ENCODE assay signal across 8 mouse cellular contexts in genomic region chr10:121289970-121290681, GRCm38 (mm10).
DNase-seq lines count a peak whose midpoint lies in the region; ATAC-seq and TF ChIP-seq lines count a peak whose summit lies in the region.

No protein-coding gene starts in this region.

- peak overlapping the region; percentile 40 for H3K4me2 ChIP-seq in forebrain, embryonic 15.5 days (replicated peaks)
- peak overlapping the region; percentile 42 for H3K4me2 ChIP-seq in midbrain, embryonic 14.5 days (ENCODE audit: low read length)
- no peak overlapping the region for H3K4me2 ChIP-seq in kidney, embryonic 16.5 days (replicated peaks; ENCODE audit: low read depth, low read length)

- peak; percentile 53 for TF ChIP-seq RAD21 in MEL (IDR thresholded peaks at IDR 0.05; ENCODE audit: low read depth, low read length)

- H3K4me1 ChIP-seq in MEL (ENCODE audit: control insufficient read depth in 1 of 2, insufficient read depth in 2 of 2, low read length in 2 of 2): peaks cover 0 to 4% of the 10 kb centered on the region in 2 experiments; a peak in 1 of 4 replicates
- peaks cover 17% of the 10 kb centered on the region for H3K4me1 ChIP-seq in forebrain, embryonic 15.5 days
- peaks cover 11% of the 10 kb centered on the region for H3K4me1 ChIP-seq in midbrain, embryonic 14.5 days (ENCODE audit: control insufficient read depth, insufficient read depth, low read length)
- H3K4me1 ChIP-seq in kidney, embryonic 16.5 days (ENCODE audit: insufficient read depth, low read length): no peaks in the 10 kb centered on the region

- H3K27me3 ChIP-seq in MEL (ENCODE audit: control insufficient read depth in 1 of 2, insufficient read depth in 2 of 2, low read length in 2 of 2): no peaks in the 10 kb centered on the region
- H3K27me3 ChIP-seq in forebrain, embryonic 15.5 days: peaks cover 3% of the 10 kb centered on the region; the same call in 1 of the 2 replicates
- no peaks in the 10 kb centered on the region for H3K27me3 ChIP-seq in midbrain, embryonic 14.5 days (ENCODE audit: control insufficient read depth, insufficient read depth, low read length)
- H3K27me3 ChIP-seq in kidney, embryonic 16.5 days (ENCODE audit: insufficient read depth, low read length): no peaks in the 10 kb centered on the region

- DNase-seq in layer of hippocampus, adult 2 months (ENCODE audit: low spot score in 2 of 2): no peak
- no peak for DNase-seq in layer of hippocampus, adult 9-10 months (ENCODE audit: low spot score)
- DNase-seq in MEL (ENCODE audit: low read depth, low spot score): peak; percentile 87
- peak; percentile 51 for DNase-seq in midbrain, embryonic 14.5 days
- DNase-seq in urinary bladder, postnatal 4 days (ENCODE audit: low spot score in 2 of 2): no peak
- no peak for DNase-seq in thymus, postnatal 25 days

- no peak for TF ChIP-seq EP300 in MEL (IDR thresholded peaks at IDR 0.05; ENCODE audit: low read depth in 1 of 2, low read length in 2 of 2)

- H3K4me3 ChIP-seq in layer of hippocampus, adult 2 months: no peak overlapping the region
- H3K4me3 ChIP-seq in MEL (ENCODE audit: control insufficient read depth in 1 of 2, insufficient read depth in 1 of 2, low read depth in 2 of 2, low read length in 2 of 2): no peak overlapping the region
- H3K4me3 ChIP-seq in forebrain, embryonic 15.5 days: no peak overlapping the region
- H3K4me3 ChIP-seq in midbrain, embryonic 14.5 days (replicated peaks; ENCODE audit: low read depth, low read length): no peak overlapping the region
- no peak overlapping the region for H3K4me3 ChIP-seq in kidney, embryonic 16.5 days (ENCODE audit: low read length)

- no peak for TF ChIP-seq POLR2A in MEL (IDR thresholded peaks at IDR 0.05; ENCODE audit: control insufficient read depth in 1 of 2, insufficient read depth in 1 of 2, low read depth in 1 of 2, low read length in 2 of 2, poor library complexity in 1 of 2)

- peak overlapping the region; percentile 19 for H3K9ac ChIP-seq in MEL (ENCODE audit: control insufficient read depth, low read depth, low read length, poor library complexity, severe bottlenecking)
- H3K9ac ChIP-seq in forebrain, embryonic 15.5 days (replicated peaks): no peak overlapping the region
- no peak overlapping the region for H3K9ac ChIP-seq in midbrain, embryonic 14.5 days (replicated peaks; ENCODE audit: low read length)
- H3K9ac ChIP-seq in kidney, embryonic 16.5 days (replicated peaks; ENCODE audit: low read length): no peak overlapping the region

- peak; percentile 57 for ATAC-seq in forebrain, embryonic 15.5 days (replicated peaks)
- ATAC-seq in midbrain, embryonic 14.5 days (ENCODE audit: low FRiP score, low TSS enrichment): peak; percentile 46; the same call in 1 of the 2 replicates
- no peak for ATAC-seq in kidney, embryonic 16.5 days (ENCODE audit: low FRiP score, low TSS enrichment)

- no peaks in the 10 kb centered on the region for H3K79me2 ChIP-seq in MEL (ENCODE audit: control insufficient read depth, insufficient read depth, low read length, poor library complexity)

- TF ChIP-seq CTCF in layer of hippocampus, adult 2 months (conservative IDR thresholded peaks at IDR 0.05): peak; percentile 79
- TF ChIP-seq CTCF in MEL (IDR thresholded peaks at IDR 0.05 in 2 of 3, conservative IDR thresholded peaks at IDR 0.05 in 1 of 3; ENCODE audit: control insufficient read depth in 1 of 3, insufficient read depth in 1 of 3, low read depth in 2 of 3, low read length in 3 of 3, poor library complexity in 1 of 3, severe bottlenecking in 1 of 3): peak; percentile 58 to 64 (median 58)

- peak overlapping the region; percentile 86 for H3K27ac ChIP-seq in layer of hippocampus, adult 2 months
- H3K27ac ChIP-seq in MEL (ENCODE audit: control insufficient read depth, low read depth, low read length): peak overlapping the region; percentile 58
- H3K27ac ChIP-seq in forebrain, embryonic 15.5 days (replicated peaks): peak overlapping the region; percentile 65
- peak overlapping the region; percentile 74 for H3K27ac ChIP-seq in midbrain, embryonic 14.5 days (replicated peaks; ENCODE audit: low read depth, low read length)
- no peak overlapping the region for H3K27ac ChIP-seq in kidney, embryonic 16.5 days (ENCODE audit: low read length)

- H3K9me3 ChIP-seq in MEL (replicated peaks; ENCODE audit: insufficient read depth, low read length): no peaks in the 10 kb centered on the region
- no peaks in the 10 kb centered on the region for H3K9me3 ChIP-seq in forebrain, embryonic 15.5 days
- H3K9me3 ChIP-seq in midbrain, embryonic 14.5 days (ENCODE audit: control insufficient read depth, low read length): no peaks in the 10 kb centered on the region
- H3K9me3 ChIP-seq in kidney, embryonic 16.5 days (ENCODE audit: low read length): no peaks in the 10 kb centered on the region

- WGBS in forebrain, embryonic 15.5 days: 24% methylated on average over 4 of the region's 4 CpGs
- 57% methylated on average over 4 of the region's 4 CpGs for WGBS in midbrain, embryonic 14.5 days
- 64% methylated on average over 4 of the region's 4 CpGs for WGBS in kidney, embryonic 16.5 days

- H3K36me3 ChIP-seq in MEL (ENCODE audit: control insufficient read depth in 1 of 2, insufficient read depth in 2 of 2, low read length in 2 of 2): peaks cover 0 to 4% of the 10 kb centered on the region in 2 experiments; a peak in 1 of 4 replicates
- H3K36me3 ChIP-seq in forebrain, embryonic 15.5 days: peaks cover 18% of the 10 kb centered on the region
- peaks cover 46% of the 10 kb centered on the region for H3K36me3 ChIP-seq in midbrain, embryonic 14.5 days (ENCODE audit: control insufficient read depth, insufficient read depth, low read length)
- H3K36me3 ChIP-seq in kidney, embryonic 16.5 days (ENCODE audit: insufficient read depth, low read length): no peaks in the 10 kb centered on the region

TF ChIP-seq in MEL, 35 proteins besides CTCF, POLR2A, EP300 and RAD21:
- TF ChIP-seq POLR2AphosphoS5 (IDR thresholded peaks at IDR 0.05; ENCODE audit: borderline replicate concordance, low read depth, low read length) (no peak), BHLHE40 (IDR thresholded peaks at IDR 0.05; ENCODE audit: borderline replicate concordance, low read depth, low read length) (no peak), CHD2 (IDR thresholded peaks at IDR 0.05; ENCODE audit: low read length) (no peak), UBTF (IDR thresholded peaks at IDR 0.05; ENCODE audit: borderline replicate concordance, insufficient read depth, low read depth, low read length) (no peak), NELFE (IDR thresholded peaks at IDR 0.05; ENCODE audit: low read depth, low read length) (no peak), HCFC1 (IDR thresholded peaks at IDR 0.05; ENCODE audit: low read depth, low read length) (no peak), GATA1 (IDR thresholded peaks at IDR 0.05; ENCODE audit: low read depth, low read length) (no peak), MAZ (IDR thresholded peaks at IDR 0.05; ENCODE audit: low read depth, low read length) (no peak), KAT2A (conservative IDR thresholded peaks at IDR 0.05; ENCODE audit: low read depth, low read length) (no peak), E2F4 (IDR thresholded peaks at IDR 0.05; ENCODE audit: borderline replicate concordance, low read depth, low read length) (no peak), MAFK (IDR thresholded peaks at IDR 0.05; ENCODE audit: borderline replicate concordance, low read depth, low read length) (no peak), ZKSCAN1 (IDR thresholded peaks at IDR 0.05; ENCODE audit: low read depth, low read length) (peak; percentile 53; the same call in 1 of the 2 replicates), USF1 (IDR thresholded peaks at IDR 0.05; ENCODE audit: low read depth, low read length) (no peak), ETS1 (IDR thresholded peaks at IDR 0.05; ENCODE audit: low read depth, low read length) (no peak), MEF2A (IDR thresholded peaks at IDR 0.05; ENCODE audit: extremely low read depth, insufficient replicate concordance, low read depth, low read length, poor library complexity, severe bottlenecking) (no peak), MXI1 (IDR thresholded peaks at IDR 0.05; ENCODE audit: low read depth, low read length) (peak; percentile 50; the same call in 1 of the 2 replicates), ZMIZ1 (IDR thresholded peaks at IDR 0.05; ENCODE audit: low read depth, low read length) (no peak), ELF1 (IDR thresholded peaks at IDR 0.05; ENCODE audit: low read depth, low read length) (no peak), TAL1 (IDR thresholded peaks at IDR 0.05; ENCODE audit: low read length) (no peak), MYB (IDR thresholded peaks at IDR 0.05; ENCODE audit: low read depth, low read length) (no peak), POLR2AphosphoS2 (IDR thresholded peaks at IDR 0.05; ENCODE audit: low read length) (no peak), TBP (IDR thresholded peaks at IDR 0.05; ENCODE audit: low read depth, low read length) (0 out of 2 replicates have a peak, but pooled peaks have one; percentile 40), CHD1 (IDR thresholded peaks at IDR 0.05; ENCODE audit: low read depth, low read length) (no peak), JUND (IDR thresholded peaks at IDR 0.05; ENCODE audit: low read depth, low read length) (no peak), TCF12 (IDR thresholded peaks at IDR 0.05; ENCODE audit: low read depth, low read length) (no peak), ZC3H11A (IDR thresholded peaks at IDR 0.05; ENCODE audit: low read depth, low read length) (no peak), GABPA (IDR thresholded peaks at IDR 0.05; ENCODE audit: low read depth, low read length) (no peak), USF2 (IDR thresholded peaks at IDR 0.05; ENCODE audit: borderline replicate concordance in 1 of 2, insufficient read depth in 1 of 2, low read depth in 1 of 2, low read length in 2 of 2) (no peak), RCOR1 (IDR thresholded peaks at IDR 0.05; ENCODE audit: low read depth, low read length) (no peak), NRF1 (IDR thresholded peaks at IDR 0.05; ENCODE audit: insufficient read depth, low read depth, low read length, poor library complexity, severe bottlenecking) (no peak), MAX (IDR thresholded peaks at IDR 0.05; ENCODE audit: low read length) (no peak), SMC3 (IDR thresholded peaks at IDR 0.05; ENCODE audit: low read depth, low read length) (peak; percentile 36; the same call in 1 of the 2 replicates), ZNF384 (IDR thresholded peaks at IDR 0.05; ENCODE audit: low read depth, low read length) (peak; percentile 99), SIN3A (IDR thresholded peaks at IDR 0.05; ENCODE audit: low read length) (no peak), MYC (IDR thresholded peaks at IDR 0.05; ENCODE audit: low read depth, low read length) (peak; percentile 76)

Comparison
In these comparisons a context has a peak if more than half of its experiments do, and no peak if none do; other contexts are left out.
1. DNase-seq: peak in MEL (single experiment) and midbrain, embryonic 14.5 days (single experiment); none in layer of hippocampus, adult 2 months (0 of 2), layer of hippocampus, adult 9-10 months (single experiment), urinary bladder, postnatal 4 days (0 of 2) and thymus, postnatal 25 days (single experiment).